Mouse (Mus musculus) adrenal gland, postnatal 25 days (tissue): ENCODE measurements around the gene Bcl7a. TPM values are rescaled to one million over a fixed set of nuclear protein-coding genes. Genes with fewer than 3 reads are reported as not detected.

Experiments
- DNase-seq: peaks from one replicate; pipeline ENCODE4 v3.0.0; 2021; ENCODE audit warnings: mixed read lengths
- total RNA-seq: library from RNA; stranded (reverse); gene quantifications from 2 replicates; pipeline ENCODE4 v1.2.3, GENCODE M21; 2021

Bcl7a gene
- total RNA-seq, 1 experiment from 2014 or later = 15.4 TPM

- DNase-seq = no peak
Observed at GRCm38 (mm10) chr5:123327686-123328085, 15.9 kb upstream of the Bcl7a start.

GRCm38 (mm10) chr5:123333566-123333965, 10.1 kb upstream of the Bcl7a start:
- no peak for DNase-seq

- no peak for DNase-seq
Observed at GRCm38 (mm10) chr5:123336205-123336961, 7.3 kb upstream of the Bcl7a start.

- DNase-seq = no peak
Observed at GRCm38 (mm10) chr5:123338463-123338862, 5.2 kb upstream of the Bcl7a start.

- DNase-seq = no peak
Observed at GRCm38 (mm10) chr5:123344628-123344962, 961 bp downstream of the Bcl7a start.

- peak; percentile 65 for DNase-seq
Observed at GRCm38 (mm10) chr5:123344963-123345852, 1.6 kb downstream of the Bcl7a start.

- peak; percentile 67 for DNase-seq
Observed at GRCm38 (mm10) chr5:123345853-123346654, 2.4 kb downstream of the Bcl7a start.

GRCm38 (mm10) chr5:123346701-123347270, 3.2 kb downstream of the Bcl7a start:
- DNase-seq = no peak

- DNase-seq = no peak
Observed at GRCm38 (mm10) chr5:123347985-123348384, 4.4 kb downstream of the Bcl7a start.

GRCm38 (mm10) chr5:123350386-123350785, 6.8 kb downstream of the Bcl7a start:
- no peak for DNase-seq

GRCm38 (mm10) chr5:123355918-123356317, 12.3 kb downstream of the Bcl7a start:
- DNase-seq = no peak

- no peak for DNase-seq
Observed at GRCm38 (mm10) chr5:123357253-123357652, 13.6 kb downstream of the Bcl7a start.

GRCm38 (mm10) chr5:123359431-123359830, 15.8 kb downstream of the Bcl7a start:
- DNase-seq = no peak

- DNase-seq = no peak
Observed at GRCm38 (mm10) chr5:123362911-123363310, 19.3 kb downstream of the Bcl7a start.

GRCm38 (mm10) chr5:123364302-123364971, 20.8 kb downstream of the Bcl7a start:
- DNase-seq = no peak

GRCm38 (mm10) chr5:123368869-123369488, 25.3 kb downstream of the Bcl7a start:
- peak; percentile 57 for DNase-seq

- no peak for DNase-seq
Observed at GRCm38 (mm10) chr5:123370049-123370448, 26.4 kb downstream of the Bcl7a start.

- DNase-seq = no peak
Observed at GRCm38 (mm10) chr5:123375262-123375661, 31.6 kb downstream of the Bcl7a start.

- no peak for DNase-seq
Observed at GRCm38 (mm10) chr5:123375793-123376452, 32.3 kb downstream of the Bcl7a start.

- DNase-seq = peak; percentile 79
Observed at GRCm38 (mm10) chr5:123376569-123376968, 32.9 kb downstream of the Bcl7a start.
